Mouse (Mus musculus) liver, embryonic 14.5 days (tissue): Measurements from ENCODE around the gene Meox2. TPM values are rescaled to one million over a fixed set of nuclear protein-coding genes. Genes with fewer than 3 reads are reported as not detected.
"Not testable (repeated sequence)": the region's sequence is repeated elsewhere in the genome, so short reads cannot be mapped to it uniquely, and the experiment has no call there.

Source experiments
- ATAC-seq: fragments of 200-750 bp; cut with Nextera tagmentation; 2 replicates; pipeline ENCODE4 v1.8.0; 2017; ENCODE audit warnings: moderate number of reproducible peaks, mild to moderate bottlenecking, moderate library complexity; ENCODE audit not compliant: insufficient read depth
- DNase-seq, 3 experiments: peaks; one replicate each; pipeline ENCODE4 v3.0.0-alpha.2; 2012 to 2013; ENCODE audit warnings: low read depth in 3 of 3, low spot score in 3 of 3
- H3K27ac ChIP-seq: fragments of 300-500 bp; sonication (generic); 2 replicates; pipeline ENCODE4 v1.5.1; 2014; ENCODE audit warnings: moderate library complexity, mild to moderate bottlenecking, control low read depth, inconsistent platforms
- H3K27me3 ChIP-seq: fragments of 300-500 bp; sonication (generic); 2 replicates; pipeline ENCODE4 v1.6.1; 2014; ENCODE audit warnings: mild to moderate bottlenecking, low read length, moderate library complexity; ENCODE audit not compliant: control insufficient read depth, insufficient read depth
- H3K36me3 ChIP-seq: fragments of 300-500 bp; sonication (generic); replicated peaks from 2 replicates; pipeline ENCODE4 v1.6.1; 2014; ENCODE audit warnings: low read depth; ENCODE audit not compliant: control insufficient read depth, insufficient read depth
- H3K4me1 ChIP-seq, 2 experiments: fragments of 200-500 bp in 1 of 2; fragments of 300-500 bp in 1 of 2; sonication (generic) in 1 of 2; replicated peaks; 2 replicates each; pipeline ENCODE4 v1.6.1; 2012 to 2014; ENCODE audit warnings: antibody characterized with exemption in 1 of 2, inconsistent platforms in 1 of 2, low read length in 1 of 2; ENCODE audit not compliant: control insufficient read depth in 2 of 2, insufficient read depth in 2 of 2
- H3K4me2 ChIP-seq: fragments of 300-500 bp; sonication (generic); 2 replicates; pipeline ENCODE4 v1.6.1; 2014; ENCODE audit warnings: low read depth, mild to moderate bottlenecking, control low read depth, moderate library complexity
- H3K4me3 ChIP-seq, 2 experiments: fragments of 200-500 bp in 1 of 2; fragments of 300-500 bp in 1 of 2; sonication (generic) in 1 of 2; 2 replicates each; pipeline ENCODE4 v1.5.1; 2012 to 2014; ENCODE audit warnings: low read depth in 2 of 2, low read length in 2 of 2, mild to moderate bottlenecking in 2 of 2, control low read depth in 1 of 2, inconsistent platforms in 1 of 2, moderate library complexity in 1 of 2; ENCODE audit not compliant: insufficient read depth in 1 of 2
- H3K9ac ChIP-seq: fragments of 300-500 bp; sonication (generic); replicated peaks from 2 replicates; pipeline ENCODE4 v1.6.1; 2014; ENCODE audit warnings: mild to moderate bottlenecking, control low read depth, moderate library complexity
- H3K9me3 ChIP-seq: fragments of 300-500 bp; sonication (generic); 2 replicates; pipeline ENCODE4 v1.6.1; 2016; ENCODE audit warnings: low read length, mixed read lengths; ENCODE audit not compliant: control insufficient read depth
- CTCF ChIP-seq: IDR thresholded peaks from 2 replicates; pipeline ENCODE4 v1.5.1; 2016; ENCODE audit warnings: antibody characterized with exemption, low read depth, control low read depth
- EP300 ChIP-seq: IDR thresholded peaks from 2 replicates; pipeline ENCODE4 v1.6.1; 2016; ENCODE audit warnings: antibody characterized with exemption, low read depth
- WGBS: fragments of 180-500 bp; shearing (Covaris S2); extraction: QIAGEN DNeasy Blood & Tissue Kit; methylation state at CpG from one replicate; pipeline ENCODE4 v1.1.7; 2014; ENCODE audit not compliant: insufficient replicate concordance; 5-methylcytosine and 5-hydroxymethylcytosine counted together
- polyA plus RNA-seq, 2 experiments: library from polyadenylated mRNA; depleted of rRNA in 1 of 2; stranded (reverse) in 1 of 2; unstranded in 1 of 2; fragments of >200 nt; fragmentation: Nextera tagmentation in 1 of 2; extraction: Ambion mirVana in 1 of 2; gene quantifications; 2 replicates each; pipeline versions ENCODE4 v1.2.1 to v1.2.3; 2012 to 2014

The Meox2 gene
- polyA plus RNA-seq (2012; rRNA removed) (0.11 and 0.12 TPM in 2 replicates), polyA plus RNA-seq (2014; fragmentation: Nextera tagmentation; extraction: Ambion mirVana) (0.05 and 0.09 TPM in 2 replicates)

- H3K4me1 ChIP-seq, result no peaks in the 10 kb centered on the region
- no peaks in the 10 kb centered on the region for H3K36me3 ChIP-seq
- DNase-seq, result no peak
- H3K27me3 ChIP-seq, result peaks cover 22% of the 10 kb centered on the region
- no peak for ATAC-seq
- H3K4me3 ChIP-seq, result peak within 1 kb of the TSS; percentile 7 to 25; a peak in 3 of 4 replicates
- no peak within 1 kb of the TSS for H3K27ac ChIP-seq
- H3K9me3 ChIP-seq, result no peaks in the 10 kb centered on the region
- TF ChIP-seq CTCF (no peak), EP300 (no peak)
- WGBS, result 0% methylated on average over 12 of the region's 12 CpGs
- peak within 1 kb of the TSS; percentile 56 for H3K4me2 ChIP-seq
- no peak within 1 kb of the TSS for H3K9ac ChIP-seq
These were observed at the start of gene Meox2 for GRCm38 (mm10) chr12:37108390-37108738. Gene Meox2 (plus strand): TSS chr12:37108540.

- Histone ChIP-seq H3K4me2 (no peak overlapping the region), H3K27ac (no peak overlapping the region), H3K9ac (no peak overlapping the region), H3K36me3 (no peaks in the 10 kb centered on the region), H3K4me1 (no peaks in the 10 kb centered on the region), H3K4me3 (no peak overlapping the region), H3K27me3 (no peaks in the 10 kb centered on the region), H3K9me3 (no peaks in the 10 kb centered on the region)
- ATAC-seq (no peak), DNase-seq (no peak)
- WGBS, result 50% methylated on average over 3 of the region's 3 CpGs
- TF ChIP-seq CTCF (no peak), EP300 (no peak)
These were observed 35.7 kb upstream of the Meox2 start for GRCm38 (mm10) chr12:37072636-37073035.

- WGBS, result 59% methylated on average over 1 of the region's 1 CpGs
- ATAC-seq, result no peak
These were observed 31.0 kb upstream of the Meox2 start for GRCm38 (mm10) chr12:37077308-37077707.

GRCm38 (mm10) chr12:37080005-37080404 lies 28.3 kb upstream of the Meox2 start:
- H3K4me1 ChIP-seq, H3K27me3 ChIP-seq, H3K4me3 ChIP-seq, H3K36me3 ChIP-seq, H3K9ac ChIP-seq, ATAC-seq, H3K4me2 ChIP-seq, H3K27ac ChIP-seq, DNase-seq, H3K9me3 ChIP-seq: not testable (repeated sequence)
- 50% methylated on average over 5 of the region's 5 CpGs for WGBS

More at GRCm38 (mm10) chr12:37077308-37077707, 31.0 kb upstream of the Meox2 start:
- Histone ChIP-seq H3K4me3 (no peak overlapping the region), H3K27ac (no peak overlapping the region), H3K4me1 (no peaks in the 10 kb centered on the region), H3K36me3 (no peaks in the 10 kb centered on the region), H3K27me3 (no peaks in the 10 kb centered on the region), H3K9me3 (no peaks in the 10 kb centered on the region), H3K4me2 (no peak overlapping the region), H3K9ac (no peak overlapping the region)
- no peak for DNase-seq
- peak; percentile 5; the same call in 1 of the 2 replicates for TF ChIP-seq CTCF
- no peak for TF ChIP-seq EP300

- Histone ChIP-seq H3K9me3 (no peaks in the 10 kb centered on the region), H3K4me1 (no peaks in the 10 kb centered on the region), H3K4me3 (no peak overlapping the region), H3K9ac (no peak overlapping the region), H3K27me3 (peaks cover 22% of the 10 kb centered on the region), H3K4me2 (no peak overlapping the region), H3K36me3 (no peaks in the 10 kb centered on the region), H3K27ac (no peak overlapping the region)
- TF ChIP-seq EP300, result no peak
- no peak for TF ChIP-seq CTCF
- DNase-seq (no peak), ATAC-seq (no peak)
- WGBS, result 31% methylated on average over 8 of the region's 8 CpGs
These were observed 1.8 kb upstream of the Meox2 start for GRCm38 (mm10) chr12:37106541-37106940.
